Mouse (Mus musculus) liver, embryonic 15.5 days (tissue): ENCODE measurements around the gene Btbd9. TPM values are rescaled to one million over a fixed set of nuclear protein-coding genes. Genes with fewer than 3 reads are reported as not detected.

Experiments used
- ATAC-seq: fragments of 200-750 bp; cut with Nextera tagmentation; 2 replicates; pipeline ENCODE4 v1.8.0; 2017; ENCODE audit warnings: moderate number of reproducible peaks, mild to moderate bottlenecking, moderate library complexity; ENCODE audit not compliant: insufficient read depth
- H3K27ac ChIP-seq: fragments of 300-500 bp; sonication (generic); replicated peaks from 2 replicates; pipeline ENCODE4 v1.5.1; 2015; ENCODE audit warnings: mild to moderate bottlenecking, inconsistent platforms
- H3K27me3 ChIP-seq: fragments of 300-500 bp; sonication (generic); 2 replicates; pipeline ENCODE4 v1.6.1; 2015; ENCODE audit warnings: mild to moderate bottlenecking, inconsistent platforms
- H3K36me3 ChIP-seq: fragments of 300-500 bp; sonication (generic); replicated peaks from 2 replicates; pipeline ENCODE4 v1.6.1; 2015; ENCODE audit warnings: moderate library complexity, mild to moderate bottlenecking, inconsistent platforms
- H3K4me1 ChIP-seq: fragments of 300-500 bp; sonication (generic); replicated peaks from 2 replicates; pipeline ENCODE4 v1.6.1; 2015; ENCODE audit warnings: inconsistent platforms
- H3K4me2 ChIP-seq: fragments of 300-500 bp; sonication (generic); 2 replicates; pipeline ENCODE4 v1.6.1; 2015; ENCODE audit warnings: moderate library complexity, mild to moderate bottlenecking, inconsistent platforms
- H3K4me3 ChIP-seq: fragments of 300-500 bp; sonication (generic); replicated peaks from 2 replicates; pipeline ENCODE4 v1.5.1; 2015; ENCODE audit warnings: mild to moderate bottlenecking, inconsistent platforms
- H3K9ac ChIP-seq: fragments of 300-500 bp; sonication (generic); 2 replicates; pipeline ENCODE4 v1.6.1; 2015; ENCODE audit warnings: moderate library complexity, mild to moderate bottlenecking, inconsistent platforms
- H3K9me3 ChIP-seq: fragments of 300-500 bp; sonication (generic); replicated peaks from 2 replicates; pipeline ENCODE4 v1.6.1; 2016; ENCODE audit warnings: inconsistent platforms
- WGBS: fragments of 180-500 bp; shearing (Covaris S2); methylation state at CpG from one replicate; pipeline ENCODE4 v1.1.7; 2015; ENCODE audit warnings: mixed read lengths; ENCODE audit not compliant: insufficient replicate concordance; 5-methylcytosine and 5-hydroxymethylcytosine counted together
- polyA plus RNA-seq: library from polyadenylated mRNA; unstranded; fragments of >200 nt; fragmentation: Nextera tagmentation; extraction: Ambion mirVana; gene quantifications from 2 replicates; pipeline ENCODE4 v1.2.1, GENCODE M21; 2015

Gene Btbd9
- polyA plus RNA-seq, 1 experiment from 2014 or later, result 12.2 TPM

DNA sequence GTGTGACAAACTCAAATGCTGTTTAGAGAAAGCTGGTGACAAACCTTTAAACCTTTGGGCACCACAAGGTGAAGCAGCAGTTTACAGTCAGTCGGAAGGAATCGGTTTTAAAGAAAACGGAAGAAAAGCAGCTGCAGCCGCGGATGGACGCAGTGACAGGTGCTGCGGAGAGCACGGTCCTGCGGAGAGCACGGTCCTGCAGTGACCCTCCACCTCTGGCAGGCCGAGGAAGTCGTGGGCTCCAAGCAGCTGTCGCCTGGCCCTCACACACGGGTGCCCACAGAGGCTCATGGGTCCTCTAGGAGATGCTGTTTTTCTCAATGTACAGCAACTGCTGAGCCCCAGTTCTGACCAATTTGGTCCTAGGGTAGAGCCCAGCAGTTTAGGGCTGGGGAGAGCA lies 354.6 kb downstream of the Btbd9 start:
- Histone ChIP-seq H3K4me1 (no peaks in the 10 kb centered on the region), H3K27ac (no peak overlapping the region), H3K9ac (no peak overlapping the region), H3K36me3 (no peaks in the 10 kb centered on the region), H3K4me3 (no peak overlapping the region), H3K27me3 (no peaks in the 10 kb centered on the region), H3K4me2 (no peak overlapping the region), H3K9me3 (no peaks in the 10 kb centered on the region)
- ATAC-seq, result no peak
- WGBS, result 76% methylated on average over 14 of the region's 14 CpGs

DNA sequence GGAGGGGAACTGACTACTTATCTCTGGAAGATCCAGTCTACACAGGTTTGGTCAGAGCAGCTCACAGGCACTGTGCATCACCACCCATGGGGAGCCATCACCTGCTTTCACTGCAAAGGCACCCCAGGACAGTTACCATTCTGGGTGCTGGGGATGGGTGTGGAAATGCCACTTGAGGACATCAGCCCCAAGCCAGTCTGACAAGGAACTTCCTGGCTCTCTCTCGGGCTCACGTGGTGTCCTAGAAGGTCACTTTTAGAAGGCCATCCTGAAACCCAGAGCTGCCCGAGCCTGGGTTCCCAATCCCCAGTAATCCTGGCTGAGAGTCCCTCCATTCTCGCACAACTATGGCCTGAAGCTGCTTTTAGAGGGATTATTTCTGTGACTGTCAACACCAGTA lies 360.5 kb downstream of the Btbd9 start:
- Histone ChIP-seq H3K4me1 (no peaks in the 10 kb centered on the region), H3K9me3 (no peaks in the 10 kb centered on the region), H3K27ac (no peak overlapping the region), H3K4me2 (no peak overlapping the region), H3K27me3 (no peaks in the 10 kb centered on the region), H3K36me3 (peaks cover 5% of the 10 kb centered on the region; the same call in 1 of the 2 replicates), H3K9ac (no peak overlapping the region), H3K4me3 (no peak overlapping the region)
- no peak for ATAC-seq
- 49% methylated on average over 4 of the region's 4 CpGs for WGBS

DNA sequence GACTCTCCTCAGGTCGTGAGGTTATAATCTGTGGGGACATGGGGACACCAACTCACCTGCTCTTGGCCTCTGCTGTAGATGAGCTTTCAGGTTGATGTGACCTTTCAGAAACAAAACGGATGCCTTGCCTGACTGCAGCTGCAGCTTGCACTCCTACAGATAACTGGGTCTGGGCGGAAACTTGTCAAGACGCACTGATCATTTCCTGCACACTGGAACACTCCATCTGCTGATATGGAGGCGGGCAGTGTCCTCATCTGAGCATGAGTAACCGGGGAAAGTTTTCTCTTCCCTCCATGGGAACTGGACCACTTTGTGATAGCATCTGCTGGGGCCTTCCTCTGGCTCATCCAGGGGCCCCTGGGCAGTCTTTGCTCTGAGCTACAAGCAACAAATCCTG lies 361.9 kb downstream of the Btbd9 start:
- H3K36me3 ChIP-seq, result peaks cover 10% of the 10 kb centered on the region; the same call in 1 of the 2 replicates
- no peak overlapping the region for H3K27ac ChIP-seq
- no peaks in the 10 kb centered on the region for H3K9me3 ChIP-seq
- 24% methylated on average over 6 of the region's 6 CpGs for WGBS
- ATAC-seq, result no peak
- H3K4me2 ChIP-seq, result no peak overlapping the region
- H3K27me3 ChIP-seq, result no peaks in the 10 kb centered on the region
- no peaks in the 10 kb centered on the region for H3K4me1 ChIP-seq
- no peak overlapping the region for H3K4me3 ChIP-seq
- H3K9ac ChIP-seq, result no peak overlapping the region

DNA sequence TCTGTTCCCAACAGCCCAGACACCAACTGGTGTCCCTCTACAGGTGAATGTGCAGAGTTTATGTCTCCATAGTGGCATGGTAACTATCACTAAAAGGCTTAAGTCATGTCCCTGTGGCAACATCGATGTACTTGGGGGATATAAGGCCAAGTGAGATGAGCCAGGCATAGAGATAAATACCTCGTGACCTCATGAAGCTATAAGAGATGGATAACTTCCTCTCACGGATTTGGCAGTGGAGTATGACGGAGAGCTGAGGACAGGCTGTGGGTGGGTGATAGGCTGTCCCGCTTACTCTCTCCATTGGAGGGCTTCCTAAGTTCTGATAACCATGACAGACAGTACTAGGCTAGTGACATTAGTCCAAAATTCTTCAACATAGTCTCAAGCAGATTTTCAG lies 362.9 kb downstream of the Btbd9 start:
- H3K4me3 ChIP-seq, result no peak overlapping the region
- no peak overlapping the region for H3K27ac ChIP-seq

DNA sequence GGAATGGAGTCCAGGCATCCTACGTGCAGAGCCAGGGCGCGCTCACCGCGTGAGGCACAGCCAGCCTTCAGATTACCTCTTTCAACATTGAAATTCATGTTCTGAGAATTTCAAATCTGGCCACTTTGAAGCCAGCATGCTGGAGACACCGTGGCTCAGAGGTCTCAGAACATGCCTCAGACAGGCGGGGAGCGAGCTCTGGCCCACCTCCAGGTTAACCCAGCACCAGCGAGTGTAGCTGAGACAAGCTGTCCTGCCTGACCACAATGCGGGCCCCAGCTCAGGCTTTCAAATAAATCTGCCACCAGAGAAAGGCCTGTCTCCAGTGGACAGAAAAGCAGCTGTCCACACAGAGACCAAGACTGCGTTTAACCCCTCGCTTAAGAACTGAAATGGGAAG lies 363.6 kb downstream of the Btbd9 start:
- no peak overlapping the region for H3K4me2 ChIP-seq
- H3K4me1 ChIP-seq, result no peaks in the 10 kb centered on the region
- H3K4me3 ChIP-seq, result no peak overlapping the region
- H3K9ac ChIP-seq, result no peak overlapping the region
- H3K36me3 ChIP-seq, result peaks cover 21% of the 10 kb centered on the region; the same call in 1 of the 2 replicates
- 79% methylated on average over 12 of the region's 12 CpGs for whole genome bisulfite sequencing
- no peak for ATAC-seq
- H3K27ac ChIP-seq, result no peak overlapping the region
- no peaks in the 10 kb centered on the region for H3K27me3 ChIP-seq
- no peaks in the 10 kb centered on the region for H3K9me3 ChIP-seq

More for the DNA sequence above, 362.9 kb downstream of the Btbd9 start:
- Histone ChIP-seq H3K27me3 (no peaks in the 10 kb centered on the region), H3K9me3 (no peaks in the 10 kb centered on the region), H3K4me2 (no peak overlapping the region), H3K36me3 (peaks cover 16% of the 10 kb centered on the region; the same call in 1 of the 2 replicates), H3K9ac (no peak overlapping the region), H3K4me1 (no peaks in the 10 kb centered on the region)
- WGBS, result 47% methylated on average over 5 of the region's 5 CpGs
- ATAC-seq, result no peak

DNA sequence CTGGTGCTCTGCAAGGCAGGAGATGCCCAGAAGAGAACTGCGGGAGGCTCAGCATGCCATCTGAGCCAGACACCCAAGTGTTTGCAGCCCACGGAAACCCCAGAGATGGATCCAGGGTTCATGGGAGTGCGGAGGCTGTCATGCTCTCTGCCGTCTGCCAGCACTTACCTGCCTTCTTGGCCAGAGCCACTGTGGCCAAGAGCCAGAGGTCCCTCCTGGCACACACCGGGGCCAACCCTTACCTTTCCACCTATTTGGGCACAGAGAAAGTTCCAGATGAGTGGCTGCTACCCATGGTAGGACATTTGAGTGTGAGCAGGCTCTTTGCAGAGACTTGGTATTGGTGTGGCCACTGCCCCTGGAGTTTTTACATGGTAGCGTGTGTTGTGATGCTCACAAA lies 365.4 kb downstream of the Btbd9 start:
- H3K9me3 ChIP-seq, result no peaks in the 10 kb centered on the region
- H3K27me3 ChIP-seq, result no peaks in the 10 kb centered on the region
- WGBS, result 85% methylated on average over 6 of the region's 6 CpGs
- no peak for ATAC-seq
- no peak overlapping the region for H3K27ac ChIP-seq
- no peaks in the 10 kb centered on the region for H3K4me1 ChIP-seq
- H3K4me2 ChIP-seq, result no peak overlapping the region
- peaks cover 21% of the 10 kb centered on the region; the same call in 1 of the 2 replicates for H3K36me3 ChIP-seq
- H3K9ac ChIP-seq, result no peak overlapping the region
- no peak overlapping the region for H3K4me3 ChIP-seq

DNA sequence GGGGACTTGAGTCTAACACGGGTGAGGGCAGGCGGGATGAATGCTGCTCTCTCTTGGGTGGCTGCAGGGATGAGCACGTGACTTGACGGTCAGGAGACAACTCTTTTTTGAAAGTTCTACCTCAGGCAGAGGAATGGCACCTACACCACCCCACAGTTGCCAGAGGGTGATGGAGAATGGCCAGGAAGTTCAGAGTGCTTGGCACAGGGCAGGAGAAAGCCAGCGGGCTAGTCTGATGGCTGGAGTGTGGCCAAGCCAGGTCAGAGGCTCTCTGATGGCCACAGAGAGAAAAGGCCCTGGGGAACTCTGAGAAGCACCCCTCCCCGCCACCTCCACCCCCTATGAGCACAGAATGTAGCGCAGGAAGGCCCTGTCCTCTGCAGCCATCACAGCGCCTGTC lies 366.0 kb downstream of the Btbd9 start:
- Histone ChIP-seq H3K36me3 (peaks cover 21% of the 10 kb centered on the region; the same call in 1 of the 2 replicates), H3K27ac (no peak overlapping the region), H3K9me3 (no peaks in the 10 kb centered on the region), H3K4me2 (no peak overlapping the region), H3K27me3 (no peaks in the 10 kb centered on the region), H3K4me3 (no peak overlapping the region), H3K9ac (no peak overlapping the region), H3K4me1 (no peaks in the 10 kb centered on the region)
- 80% methylated on average over 8 of the region's 8 CpGs for WGBS
- ATAC-seq, result no peak

DNA sequence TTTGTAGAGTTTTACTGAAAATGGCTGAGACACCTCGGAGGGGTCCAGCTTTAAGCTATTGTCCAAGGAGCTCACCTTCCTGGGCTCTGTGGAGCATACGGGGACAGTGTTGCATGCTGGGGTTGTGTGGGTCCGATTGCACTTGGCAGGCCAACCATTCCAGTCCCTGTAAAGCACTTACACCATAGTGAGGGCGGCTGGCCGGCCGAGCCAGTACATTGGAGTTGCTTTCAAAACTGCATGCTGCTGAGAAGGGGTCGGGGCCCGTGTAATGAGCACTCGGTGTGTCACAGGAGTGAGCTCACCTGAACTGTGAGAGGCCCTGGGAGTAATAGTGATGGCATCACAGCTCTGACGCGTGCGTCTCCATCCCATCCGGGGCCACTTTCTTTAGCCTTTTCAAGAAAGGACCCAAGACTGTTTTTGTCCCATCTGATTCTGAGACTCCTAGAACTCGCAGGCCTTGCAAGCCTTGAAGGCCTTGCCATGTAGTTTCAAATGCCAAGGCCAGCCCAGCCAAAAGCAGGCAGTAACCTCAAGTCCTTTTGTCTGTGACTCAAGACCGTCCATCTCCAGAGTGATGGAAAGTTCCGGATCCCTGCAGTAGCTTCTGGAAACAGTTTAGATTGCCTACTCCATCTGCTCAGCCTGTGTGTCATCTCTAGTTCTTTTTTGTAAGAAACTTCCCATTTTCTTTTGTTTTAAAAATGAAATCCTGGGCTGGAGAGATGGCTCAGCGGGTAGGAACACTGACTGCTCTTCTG lies 371.0 kb downstream of the Btbd9 start:
- H3K4me2 ChIP-seq, result no peak overlapping the region
- H3K27ac ChIP-seq, result no peak overlapping the region
- 83% methylated on average over 17 of the region's 17 CpGs for WGBS
- ATAC-seq, result no peak
- no peaks in the 10 kb centered on the region for H3K27me3 ChIP-seq
- peaks cover 15% of the 10 kb centered on the region; the same call in 1 of the 2 replicates for H3K36me3 ChIP-seq
- H3K9me3 ChIP-seq, result no peaks in the 10 kb centered on the region
- no peak overlapping the region for H3K9ac ChIP-seq
- H3K4me1 ChIP-seq, result no peaks in the 10 kb centered on the region
- H3K4me3 ChIP-seq, result no peak overlapping the region

DNA sequence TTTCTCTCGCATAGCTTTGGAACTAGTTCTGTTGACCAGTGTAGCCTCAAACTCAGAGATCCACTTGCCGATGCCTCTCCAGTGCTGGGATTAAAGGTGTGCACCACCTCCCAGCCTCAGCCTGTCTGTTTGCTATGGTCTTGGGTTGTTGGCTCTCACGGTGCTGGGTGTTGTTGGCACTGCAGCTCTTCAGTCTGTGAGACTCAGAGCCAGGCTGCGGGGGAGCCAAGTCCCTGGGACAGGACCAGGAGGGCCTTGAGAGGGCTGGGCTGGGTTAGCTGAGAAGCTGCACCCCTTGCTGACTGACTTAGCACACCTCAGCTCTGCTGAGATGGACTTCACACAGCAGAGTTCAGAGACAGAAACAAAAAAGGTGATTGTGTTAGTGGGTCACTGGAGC lies 376.0 kb downstream of the Btbd9 start:
- Histone ChIP-seq H3K27ac (no peak overlapping the region), H3K9ac (no peak overlapping the region), H3K9me3 (no peaks in the 10 kb centered on the region), H3K4me2 (no peak overlapping the region), H3K4me1 (peaks cover 2% of the 10 kb centered on the region; the same call in 1 of the 2 replicates), H3K4me3 (no peak overlapping the region), H3K36me3 (0 out of 2 replicates have a peak, but pooled peaks cover 3% of the 10 kb centered on the region), H3K27me3 (no peaks in the 10 kb centered on the region)
- no peak for ATAC-seq
- 81% methylated on average over 4 of the region's 4 CpGs for WGBS

DNA sequence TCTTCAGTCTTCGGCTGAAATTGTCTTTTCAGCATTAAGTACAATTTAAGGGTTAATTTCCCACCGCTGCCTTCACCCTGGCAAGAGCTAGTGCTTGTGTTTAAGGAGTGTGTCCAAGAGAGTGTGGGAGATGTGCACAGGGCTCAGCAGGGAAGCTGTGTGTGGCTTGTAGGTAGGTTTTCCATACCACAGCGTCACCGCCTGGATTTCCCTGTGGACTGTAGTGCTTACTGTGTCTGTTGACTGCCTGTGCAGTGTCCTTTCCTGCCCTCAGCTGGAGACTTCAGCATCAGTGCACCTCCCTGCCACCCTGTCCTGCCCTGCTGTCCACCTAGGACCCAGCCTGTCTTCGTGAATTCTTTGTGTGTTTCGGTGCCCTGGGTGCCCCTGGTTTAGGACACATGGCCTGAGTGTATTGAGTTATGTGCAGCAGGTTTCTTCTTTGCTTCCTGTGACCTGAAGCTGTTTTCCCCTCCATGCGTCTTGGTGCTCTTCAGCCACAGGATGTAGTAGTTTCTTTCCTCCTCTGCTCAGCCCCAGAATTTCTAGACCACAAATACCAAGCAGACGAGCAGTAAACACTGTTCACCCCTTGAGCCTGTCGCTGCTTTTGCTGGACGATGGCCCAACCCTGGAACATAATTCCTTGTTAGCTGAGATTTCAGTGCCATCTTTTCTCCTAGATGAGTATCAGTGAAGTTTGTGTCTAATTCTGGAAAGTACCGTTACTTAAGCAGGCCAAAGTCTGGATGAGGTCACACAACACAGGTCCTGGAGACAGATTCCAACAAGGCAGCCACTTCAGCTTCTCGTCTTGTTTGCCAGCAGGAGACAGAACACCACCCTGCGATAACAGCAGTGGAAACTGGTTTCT lies 376.7 kb downstream of the Btbd9 start:
- WGBS, result 66% methylated on average over 13 of the region's 13 CpGs
- Histone ChIP-seq H3K4me3 (no peak overlapping the region), H3K4me1 (peaks cover 7% of the 10 kb centered on the region; the same call in 1 of the 2 replicates), H3K9ac (no peak overlapping the region), H3K9me3 (no peaks in the 10 kb centered on the region), H3K27ac (no peak overlapping the region), H3K36me3 (0 out of 2 replicates have a peak, but pooled peaks cover 3% of the 10 kb centered on the region), H3K4me2 (no peak overlapping the region), H3K27me3 (no peaks in the 10 kb centered on the region)
- no peak for ATAC-seq

DNA sequence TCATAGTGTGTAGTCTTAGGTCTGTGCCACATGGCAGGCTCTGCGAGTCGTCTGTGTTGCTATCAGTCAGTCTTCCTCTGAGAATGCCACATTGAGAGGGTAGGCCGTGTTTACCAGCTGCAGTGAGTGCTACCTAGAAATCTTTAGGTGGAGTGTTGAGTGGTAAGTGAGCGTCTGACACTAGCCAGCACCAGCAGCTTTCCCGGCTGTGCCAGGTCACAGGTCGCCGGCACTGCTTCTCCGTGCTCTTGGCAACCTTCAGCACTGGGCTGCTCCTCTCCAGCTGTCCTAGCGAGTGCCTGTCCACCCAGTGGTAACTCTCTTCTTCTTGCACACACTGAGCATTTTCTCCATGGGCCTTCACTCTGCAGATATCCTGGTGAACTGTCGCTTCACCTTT lies 377.9 kb downstream of the Btbd9 start:
- no peak overlapping the region for H3K27ac ChIP-seq
- peaks cover 6% of the 10 kb centered on the region; the same call in 1 of the 2 replicates for H3K36me3 ChIP-seq
- no peak overlapping the region for H3K9ac ChIP-seq
- WGBS, result 78% methylated on average over 10 of the region's 10 CpGs
- no peaks in the 10 kb centered on the region for H3K9me3 ChIP-seq
- H3K4me3 ChIP-seq, result no peak overlapping the region
- H3K4me1 ChIP-seq, result peaks cover 7% of the 10 kb centered on the region; the same call in 1 of the 2 replicates
- ATAC-seq, result no peak
- H3K27me3 ChIP-seq, result no peaks in the 10 kb centered on the region
- no peak overlapping the region for H3K4me2 ChIP-seq
